Mouse (Mus musculus) lung, adult 18-20 months (tissue): ENCODE measurements around the gene Tmem43.

ENCODE experiments used
- DNase-seq, 2 experiments: peaks; one replicate each; pipeline ENCODE4 v3.0.0; 2022; ENCODE audit warnings: mixed read lengths in 2 of 2

Gene Tmem43

DNA sequence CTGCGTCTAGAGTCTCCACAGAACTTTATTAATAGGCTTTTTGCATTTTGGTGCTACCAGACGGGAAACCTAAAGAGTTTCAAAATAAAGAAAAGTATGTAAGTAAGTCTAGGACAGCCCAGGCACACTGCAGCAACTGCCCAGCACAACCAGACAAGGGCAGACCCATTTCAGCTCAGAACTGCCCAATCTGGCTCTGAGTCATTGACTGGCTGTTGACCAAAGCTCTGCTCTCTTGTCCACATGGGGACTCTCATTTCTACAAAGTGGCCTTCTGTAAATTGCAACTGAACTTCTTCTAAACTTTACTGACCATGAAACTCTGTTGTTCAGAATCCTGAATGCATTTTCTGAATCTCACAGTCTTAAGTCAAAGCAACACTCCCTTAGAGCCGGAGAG lies 61.7 kb downstream of the Tmem43 start:
- DNase-seq, result no peak

DNA sequence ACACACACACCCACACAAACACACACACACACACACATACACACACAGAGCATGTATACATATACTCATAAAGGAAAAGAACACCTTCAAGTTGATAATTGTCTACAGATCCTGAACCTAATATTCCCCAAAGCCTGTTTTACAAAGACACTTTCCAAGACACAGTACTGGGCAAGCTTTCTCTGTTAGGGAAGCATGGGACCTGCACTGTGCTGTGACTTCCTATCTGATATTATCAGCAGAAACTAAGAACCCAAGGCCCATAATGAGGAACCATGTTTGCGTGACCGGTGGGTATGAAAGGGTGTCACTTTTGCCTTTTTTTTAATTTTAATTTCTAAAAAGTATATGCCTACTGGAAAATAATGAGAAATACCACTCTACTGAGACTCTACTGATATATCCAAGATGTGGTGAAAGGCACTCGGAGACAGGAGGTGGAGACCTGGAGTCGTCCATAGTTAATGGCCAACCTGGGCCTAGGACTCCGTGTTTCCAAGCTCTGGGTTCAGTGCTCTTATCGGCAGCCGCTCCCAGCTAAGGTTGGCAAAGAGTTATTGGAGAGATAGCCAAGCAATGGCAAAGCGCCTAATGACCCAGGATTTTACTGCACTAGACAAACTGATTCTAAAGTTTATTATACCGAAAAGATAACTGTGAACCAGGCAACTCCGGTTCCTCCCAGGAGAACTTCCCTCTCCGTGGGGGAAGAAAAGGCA lies 62.7 kb downstream of the Tmem43 start:
- DNase-seq, result no peak
